Mouse (Mus musculus): ENCODE measurements around the gene Myo5a. TPM values are rescaled to one million over a fixed set of nuclear protein-coding genes. Genes with fewer than 3 reads are reported as not detected.

Myo5a gene
- total and polyA plus RNA-seq, 3 experiments = 2.5 to 11.9 (median 9.4) TPM

- TF ChIP-seq CTCF (IDR thresholded peaks at IDR 0.05) (no peak), EP300 (IDR thresholded peaks at IDR 0.05; ENCODE audit: insufficient read depth, low read depth, low read length) (no peak), POLR2A (IDR thresholded peaks at IDR 0.05; ENCODE audit: insufficient read depth, low read depth, low read length) (no peak)
- DNase-seq = no peak
- WGBS = 41% methylated on average over 6 of the region's 6 CpGs
- H3K9ac ChIP-seq (ENCODE audit: low read depth, low read length) = no peak overlapping the region
- no peaks in the 10 kb centered on the region for H3K4me1 ChIP-seq (ENCODE audit: control insufficient read depth, insufficient read depth, low read length)
- no peak overlapping the region for H3K4me3 ChIP-seq
- H3K27me3 ChIP-seq (ENCODE audit: control insufficient read depth, insufficient read depth, low read length) = no peaks in the 10 kb centered on the region
- H3K36me3 ChIP-seq (ENCODE audit: control insufficient read depth, insufficient read depth, low read length) = no peaks in the 10 kb centered on the region
- H3K79me2 ChIP-seq (replicated peaks; ENCODE audit: control insufficient read depth, insufficient read depth, low read length) = no peaks in the 10 kb centered on the region
- intact Hi-C loops (cut with DNase I) = no loop called here
- H3K27ac ChIP-seq = no peak overlapping the region
Measured at GRCm38 (mm10) chr9:75270382-75270781, 199.6 kb downstream of the Myo5a start.

DNA sequence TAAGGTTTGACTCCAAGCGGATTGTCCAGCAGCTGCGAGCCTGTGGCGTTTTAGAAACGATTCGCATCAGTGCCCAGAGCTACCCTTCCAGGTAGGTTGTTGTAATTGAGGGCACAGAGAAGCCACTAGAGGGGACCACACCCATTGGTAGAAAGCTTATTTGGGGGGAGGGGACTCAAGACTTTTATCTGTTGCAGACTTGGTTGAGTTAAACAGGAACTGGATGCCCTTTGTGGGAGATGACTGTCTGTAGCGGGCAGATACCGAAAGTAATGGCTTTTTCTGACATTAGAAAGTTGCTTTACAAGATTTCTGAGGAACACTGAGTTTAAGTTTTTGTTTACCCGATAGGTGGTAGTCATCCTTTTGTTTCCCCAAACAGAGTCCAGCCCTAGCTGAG is 200.7 kb downstream of the Myo5a start:
- H3K27ac ChIP-seq = no peak overlapping the region
- no peaks in the 10 kb centered on the region for H3K27me3 ChIP-seq (ENCODE audit: control insufficient read depth, insufficient read depth, low read length)
- WGBS = 90% methylated on average over 8 of the region's 8 CpGs
- no peak overlapping the region for H3K4me3 ChIP-seq
- no peak overlapping the region for H3K9ac ChIP-seq (ENCODE audit: low read depth, low read length)
- intact Hi-C loops (cut with DNase I) = no loop called here
- no peaks in the 10 kb centered on the region for H3K79me2 ChIP-seq (replicated peaks; ENCODE audit: control insufficient read depth, insufficient read depth, low read length)
- no peaks in the 10 kb centered on the region for H3K36me3 ChIP-seq (ENCODE audit: control insufficient read depth, insufficient read depth, low read length)
- H3K4me1 ChIP-seq (ENCODE audit: control insufficient read depth, insufficient read depth, low read length) = no peaks in the 10 kb centered on the region
- TF ChIP-seq POLR2A (IDR thresholded peaks at IDR 0.05; ENCODE audit: insufficient read depth, low read depth, low read length) (no peak), EP300 (IDR thresholded peaks at IDR 0.05; ENCODE audit: insufficient read depth, low read depth, low read length) (no peak), CTCF (IDR thresholded peaks at IDR 0.05) (no peak)
- no peak for DNase-seq

Other genes with a start within 250 kb of the Myo5a start
- gene Onecut1, start 209.1 kb upstream of the Myo5a start, total RNA-seq (2021) = not detected
- gene Onecut1, start 209.1 kb upstream of the Myo5a start, polyA plus RNA-seq (2012; rRNA removed) = not detected in 2 replicates
- 10 to 100 TPM; 20.6 to 30.2 TPM for gene Fam214a, start 118.1 kb upstream of the Myo5a start, total RNA-seq (2021)
- 10.7 and 16.5 TPM in 2 replicates for gene Fam214a, start 118.1 kb upstream of the Myo5a start, polyA plus RNA-seq (2012; rRNA removed)
- 100 to 1,000 TPM; 160 to 196 TPM for gene Arpp19, start 33.4 kb upstream of the Myo5a start, total RNA-seq (2021)
- 25.1 and 50.0 TPM in 2 replicates for gene Arpp19, start 33.4 kb upstream of the Myo5a start, polyA plus RNA-seq (2012; rRNA removed)
- 1 to 10 TPM; 5.0 to 5.9 TPM for gene Myo5c, start 161.0 kb downstream of the Myo5a start, total RNA-seq (2021)
- 5.1 and 9.3 TPM in 2 replicates for gene Myo5c, start 161.0 kb downstream of the Myo5a start, polyA plus RNA-seq (2012; rRNA removed)
- gene Gnb5, start 235.3 kb downstream of the Myo5a start, total RNA-seq (2021) = 10 to 100 TPM; 23.5 to 23.9 TPM
- gene Gnb5, start 235.3 kb downstream of the Myo5a start, polyA plus RNA-seq (2012; rRNA removed) = 33.0 and 52.8 TPM in 2 replicates

Measured in heart, adult 2 months (tissue).